Mouse (Mus musculus) cortical plate, adult 2 months (tissue): Measurements from ENCODE around the gene Rad51b. TPM values are rescaled to one million over a fixed set of nuclear protein-coding genes. Genes with fewer than 3 reads are reported as not detected.
A peak's percentile ranks its signal among the peaks of the same experiment; 100 is the strongest.

ENCODE experiments used
- H3K27ac ChIP-seq: fragments of 200-500 bp; 2 replicates; pipeline ENCODE4 v1.5.1; 2012; ENCODE audit warnings: low read length, control low read depth, inconsistent platforms; ENCODE audit not compliant: insufficient read depth
- H3K4me1 ChIP-seq: fragments of 200-500 bp; 2 replicates; pipeline ENCODE4 v1.6.1; 2011; ENCODE audit warnings: low read length; ENCODE audit not compliant: control insufficient read depth, insufficient read depth
- H3K4me3 ChIP-seq: fragments of 200-500 bp; 2 replicates; pipeline ENCODE4 v1.5.1; 2011; ENCODE audit warnings: mild to moderate bottlenecking, low read length, control low read depth; ENCODE audit not compliant: insufficient read depth
- CTCF ChIP-seq: fragments of 200-500 bp; IDR thresholded peaks from 2 replicates; pipeline ENCODE4 v1.5.1; 2011; ENCODE audit warnings: mild to moderate bottlenecking, control low read depth, low read length; ENCODE audit not compliant: insufficient read depth; ENCODE audit errors: extremely low read depth
- POLR2A ChIP-seq: fragments of 200-500 bp; IDR thresholded peaks from 2 replicates; pipeline ENCODE4 v1.6.1; 2011; ENCODE audit warnings: mild to moderate bottlenecking, low read length, control low read depth; ENCODE audit not compliant: insufficient read depth; ENCODE audit errors: extremely low read depth
- polyA plus RNA-seq: library from polyadenylated mRNA; depleted of rRNA; stranded (reverse); fragments of >200 nt; gene quantifications from 2 replicates; pipeline ENCODE4 v1.2.3, GENCODE M21; 2012

Rad51b gene
- polyA plus RNA-seq, 1 experiment: 0.17 TPM

DNA sequence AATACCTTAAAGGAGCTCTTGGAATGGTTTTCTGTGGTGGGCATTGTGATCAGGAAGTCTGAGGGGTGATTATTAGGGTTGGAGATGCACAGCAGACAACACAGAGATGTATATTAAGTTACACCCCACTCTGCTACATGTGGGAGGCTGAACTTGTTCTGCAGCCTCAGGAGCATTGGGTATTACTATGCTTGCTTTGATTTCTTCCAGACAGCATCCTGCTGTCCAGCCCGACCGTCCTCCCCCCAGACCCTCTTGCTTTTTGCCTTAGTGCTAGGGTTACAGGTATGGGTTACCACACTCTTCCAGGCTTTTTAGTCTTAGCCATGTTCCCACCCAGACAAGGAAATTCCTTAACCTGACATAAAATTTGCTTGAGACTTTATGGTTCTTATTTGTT is 30.8 kb downstream of the Rad51b start:
- H3K4me1 ChIP-seq: no peaks in the 10 kb centered on the region
- H3K27ac ChIP-seq: no peak overlapping the region
- no peak overlapping the region for H3K4me3 ChIP-seq
- no peak for TF ChIP-seq CTCF
- TF ChIP-seq POLR2A: no peak

DNA sequence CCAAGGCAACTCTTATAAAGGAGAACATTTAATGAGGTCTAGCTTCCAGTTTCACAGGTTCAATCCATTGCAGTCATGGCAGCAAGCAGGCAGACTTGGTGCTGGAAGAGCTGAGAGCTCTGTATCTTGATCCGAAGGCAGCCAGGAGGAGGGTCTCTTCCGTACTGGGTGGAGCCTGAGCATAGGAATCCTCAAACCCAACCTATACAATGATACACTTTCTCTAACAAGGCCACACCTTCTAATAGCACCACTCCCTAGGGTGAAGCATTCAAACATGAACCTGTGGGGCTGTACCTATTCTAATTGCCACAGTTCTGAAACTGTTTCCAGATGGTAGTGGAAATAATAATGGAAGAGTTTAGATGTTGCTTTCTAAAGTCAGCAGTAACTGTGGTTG is 33.5 kb downstream of the Rad51b start:
- Histone ChIP-seq H3K27ac (no peak overlapping the region), H3K4me3 (no peak overlapping the region), H3K4me1 (no peaks in the 10 kb centered on the region)
- TF ChIP-seq CTCF: no peak
- TF ChIP-seq POLR2A: no peak

DNA sequence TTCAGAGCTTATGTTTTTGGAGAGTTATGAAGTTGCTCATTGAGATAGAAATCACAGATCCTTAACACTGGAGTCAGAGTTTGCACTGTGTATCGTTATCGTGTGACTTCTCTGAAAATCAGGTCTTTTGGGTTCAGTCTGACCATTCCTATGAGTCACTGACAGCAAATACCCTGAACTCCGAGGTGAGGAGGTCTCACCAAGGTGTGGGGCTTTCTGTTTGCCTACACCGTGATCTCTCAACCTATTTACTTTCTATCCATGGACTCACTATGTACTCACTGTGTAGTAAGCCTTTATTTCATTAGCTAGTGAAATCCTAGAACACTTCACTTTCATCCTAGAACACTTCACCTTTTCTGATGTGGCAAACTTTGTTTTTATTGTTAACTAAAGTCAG is 34.6 kb downstream of the Rad51b start:
- no peak overlapping the region for H3K4me3 ChIP-seq
- TF ChIP-seq POLR2A (no peak), CTCF (no peak)
- H3K27ac ChIP-seq: no peak overlapping the region
- H3K4me1 ChIP-seq: no peaks in the 10 kb centered on the region

DNA sequence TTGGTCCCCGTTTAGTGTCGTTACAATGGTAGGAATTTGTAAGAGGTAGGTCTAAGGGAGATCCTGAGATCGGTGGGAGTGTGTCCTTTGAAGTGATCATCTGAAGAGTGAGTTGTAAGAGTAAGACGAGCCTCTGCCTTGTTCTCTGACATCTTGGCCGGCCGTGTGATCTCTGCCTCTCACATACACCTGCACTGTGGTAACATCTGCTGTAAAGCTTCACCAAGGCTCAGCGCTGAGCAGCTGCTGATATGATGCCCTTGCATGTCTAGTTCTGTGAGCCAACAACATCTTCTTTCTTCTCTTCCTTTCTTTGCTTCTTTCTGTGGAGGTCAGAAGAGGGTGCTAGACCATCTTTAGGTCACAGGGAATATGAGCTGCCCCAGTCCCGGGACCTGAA is 41.7 kb downstream of the Rad51b start:
- no peak overlapping the region for H3K4me3 ChIP-seq
- peaks cover 1% of the 10 kb centered on the region; the same call in 1 of the 2 replicates for H3K4me1 ChIP-seq
- TF ChIP-seq CTCF (no peak), POLR2A (no peak)
- no peak overlapping the region for H3K27ac ChIP-seq

DNA sequence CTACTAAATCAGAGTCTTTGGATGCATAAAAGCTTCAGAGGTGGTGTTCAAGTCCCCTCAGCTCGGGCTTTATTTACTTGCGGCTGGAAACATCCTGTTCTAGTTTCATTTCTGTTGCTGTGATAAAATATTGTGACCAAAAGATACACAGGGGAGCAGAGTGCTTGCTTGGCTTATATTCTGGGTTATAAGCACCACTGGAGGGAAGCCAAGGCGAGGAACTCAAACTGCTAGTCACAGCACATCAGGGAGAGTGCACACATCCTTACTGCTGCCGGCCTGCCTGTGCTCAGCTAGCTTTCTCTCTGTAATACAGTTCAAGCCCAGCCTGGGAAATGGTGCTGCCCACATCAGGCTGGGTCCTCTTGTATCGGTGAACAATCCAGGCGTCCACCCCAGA is 43.4 kb downstream of the Rad51b start:
- H3K4me3 ChIP-seq: no peak overlapping the region
- H3K4me1 ChIP-seq: peaks cover 1% of the 10 kb centered on the region; the same call in 1 of the 2 replicates
- H3K27ac ChIP-seq: no peak overlapping the region
- TF ChIP-seq POLR2A (no peak), CTCF (no peak)

DNA sequence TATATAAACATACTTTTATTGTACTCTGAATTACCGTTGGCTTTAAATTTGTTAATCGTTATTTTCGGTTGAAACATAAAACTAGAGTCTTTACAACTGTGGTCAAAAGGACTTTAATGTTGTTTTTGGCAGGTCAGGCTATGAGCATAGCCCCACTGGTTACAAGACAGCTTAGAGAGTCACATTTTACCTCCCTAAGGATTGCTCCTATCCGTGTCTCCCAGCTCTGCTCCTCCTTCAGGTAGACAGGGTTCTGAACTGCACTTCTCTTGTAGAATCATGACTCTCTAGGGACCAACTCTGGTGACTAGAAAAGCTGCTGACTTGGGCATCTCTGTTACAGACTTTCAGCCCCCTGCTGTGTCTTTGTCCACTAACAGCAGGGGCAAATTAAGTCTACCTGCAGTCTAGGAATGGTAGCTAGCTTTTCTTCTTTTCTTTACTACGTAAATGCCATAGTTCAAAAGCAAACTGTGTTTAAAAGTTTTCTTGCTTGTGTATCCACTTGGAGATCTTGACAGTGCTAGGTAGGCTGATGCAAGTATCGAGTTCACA is 44.3 kb downstream of the Rad51b start:
- TF ChIP-seq POLR2A (no peak), CTCF (no peak)
- H3K27ac ChIP-seq: no peak overlapping the region
- peaks cover 1% of the 10 kb centered on the region; the same call in 1 of the 2 replicates for H3K4me1 ChIP-seq
- H3K4me3 ChIP-seq: no peak overlapping the region

DNA sequence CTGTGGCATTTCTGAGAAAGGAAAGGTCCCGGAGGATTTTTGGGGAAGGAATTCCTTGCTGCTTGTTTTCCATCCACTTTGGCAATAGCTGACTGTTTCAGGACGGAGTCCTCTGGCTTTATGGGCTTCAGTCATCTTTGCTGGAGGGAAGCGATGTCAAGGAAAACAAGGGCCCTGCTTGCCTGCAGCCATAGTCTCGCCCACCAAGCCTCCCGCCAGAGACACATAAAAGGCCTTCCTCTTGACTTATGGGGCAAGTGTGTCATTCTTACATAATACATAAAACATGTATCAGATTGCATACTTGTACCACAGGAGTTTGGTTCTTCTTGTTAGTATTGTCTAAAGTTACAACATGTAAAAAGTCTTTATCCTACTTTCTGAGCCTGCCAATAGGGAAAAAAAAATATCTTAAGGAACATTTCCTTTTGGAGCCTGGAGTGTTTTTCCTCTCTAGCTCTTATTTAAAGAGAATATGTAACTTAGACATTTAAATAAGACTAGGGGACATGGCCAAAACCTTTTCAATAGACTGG is 49.2 kb downstream of the Rad51b start:
- Histone ChIP-seq H3K4me1 (peaks cover 1% of the 10 kb centered on the region; the same call in 1 of the 2 replicates), H3K27ac (no peak overlapping the region), H3K4me3 (no peak overlapping the region)
- TF ChIP-seq CTCF: no peak
- no peak for TF ChIP-seq POLR2A

DNA sequence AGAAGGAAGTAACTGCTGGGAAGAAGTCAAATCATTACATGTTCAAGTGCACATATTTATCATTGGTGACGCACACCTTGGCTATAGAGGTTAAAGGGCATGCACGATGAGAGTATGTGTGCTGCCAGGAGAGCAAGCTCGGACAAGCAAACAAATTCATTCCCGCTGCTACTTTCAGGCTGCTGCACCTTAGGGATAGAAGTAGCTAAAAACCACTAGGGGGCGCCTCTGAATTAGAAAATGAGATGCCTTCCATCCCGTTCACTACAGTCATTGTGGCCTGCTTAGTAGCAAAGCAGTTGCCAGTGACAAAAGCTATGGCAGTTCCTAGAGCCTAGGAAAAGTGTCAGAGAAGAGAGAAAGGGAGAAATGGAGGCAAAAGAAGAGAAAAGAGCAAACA is 50.6 kb downstream of the Rad51b start:
- TF ChIP-seq CTCF: peak; percentile 63
- TF ChIP-seq POLR2A: no peak
- no peak overlapping the region for H3K27ac ChIP-seq
- H3K4me1 ChIP-seq: no peaks in the 10 kb centered on the region; the same call in 1 of the 2 replicates
- no peak overlapping the region for H3K4me3 ChIP-seq

DNA sequence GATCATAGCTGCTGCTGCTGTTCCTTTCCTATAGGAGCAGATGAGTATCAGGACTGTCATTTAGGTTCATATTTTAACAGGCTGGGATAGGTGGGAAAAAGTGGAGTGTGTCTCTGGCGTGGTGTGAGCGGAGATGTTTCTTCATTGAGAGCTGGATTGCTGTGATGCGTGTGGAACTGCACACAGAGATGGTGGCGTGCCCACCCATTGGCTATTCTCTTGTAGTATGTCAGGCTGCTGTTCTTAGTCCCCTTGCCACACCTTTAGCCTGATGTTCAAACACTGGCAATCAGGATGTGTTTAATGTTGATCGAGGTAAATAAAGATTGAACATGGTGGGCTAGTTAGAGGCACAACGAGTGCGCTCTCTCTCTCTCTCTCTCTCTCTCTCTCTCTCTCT is 54.4 kb downstream of the Rad51b start:
- Histone ChIP-seq H3K4me3 (no peak overlapping the region), H3K4me1 (no peaks in the 10 kb centered on the region; the same call in 1 of the 2 replicates)
- TF ChIP-seq POLR2A: no peak
- TF ChIP-seq CTCF: no peak

DNA sequence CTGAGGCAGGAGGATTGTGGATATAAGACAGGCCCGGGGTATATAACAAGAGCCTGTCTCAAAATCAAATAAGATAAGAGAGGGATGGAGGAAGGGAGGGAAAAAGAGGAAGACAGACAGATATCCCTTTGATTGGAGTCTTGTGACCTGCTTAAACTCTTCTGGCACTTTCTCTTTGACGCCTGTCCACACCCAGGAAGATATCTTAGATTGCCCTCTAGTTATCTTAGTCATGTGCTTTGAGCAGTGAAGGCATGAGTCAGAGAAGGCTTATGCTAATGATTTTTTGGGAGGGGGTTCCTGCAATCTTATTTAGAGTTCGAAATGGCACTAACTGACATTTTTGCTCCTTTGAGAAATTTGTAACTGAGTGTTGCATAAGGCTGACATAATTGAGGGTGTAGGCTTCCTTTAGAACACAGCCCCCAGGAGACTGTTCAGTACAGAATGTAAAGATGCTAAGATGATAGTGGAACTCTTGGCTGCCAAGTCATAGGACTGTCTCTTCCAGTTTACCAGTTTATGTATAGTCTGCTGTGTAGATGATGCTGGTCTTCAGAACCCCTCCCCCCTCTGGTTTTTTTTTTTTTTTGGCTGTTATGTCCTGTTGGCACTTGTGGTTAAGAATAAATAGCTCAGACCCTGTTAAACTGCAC is 55.1 kb downstream of the Rad51b start:
- no peaks in the 10 kb centered on the region; the same call in 1 of the 2 replicates for H3K4me1 ChIP-seq
- H3K27ac ChIP-seq: no peak overlapping the region
- no peak for TF ChIP-seq CTCF
- no peak for TF ChIP-seq POLR2A
- no peak overlapping the region for H3K4me3 ChIP-seq

More for the DNA sequence above, 54.4 kb downstream of the Rad51b start:
- H3K27ac ChIP-seq: no peak overlapping the region
